Mouse (Mus musculus) CH12.LX (cell line): ENCODE measurements around the gene Slc25a45. TPM values are rescaled to one million over a fixed set of nuclear protein-coding genes. Genes with fewer than 3 reads are reported as not detected.

Source experiments
- DNase-seq: peaks from one replicate; pipeline ENCODE4 v3.0.0-alpha.2; 2013; ENCODE audit errors: extremely low read depth
- H3K27ac ChIP-seq: 2 replicates; pipeline ENCODE4 v1.5.1; 2012; ENCODE audit warnings: low read depth, mild to moderate bottlenecking, control low read depth, moderate library complexity; ENCODE audit not compliant: insufficient read depth
- H3K27me3 ChIP-seq: replicated peaks from 2 replicates; pipeline ENCODE3; 2012; ENCODE audit warnings: inconsistent platforms
- H3K36me3 ChIP-seq, 2 experiments: replicated peaks in 1 of 2; 2 replicates each; pipeline versions ENCODE3 to v1.6.1; 2012; ENCODE audit warnings: inconsistent platforms in 1 of 2, low read length in 1 of 2, mild to moderate bottlenecking in 1 of 2, mixed read lengths in 1 of 2, moderate library complexity in 1 of 2; ENCODE audit not compliant: control insufficient read depth in 1 of 2, insufficient read depth in 1 of 2
- H3K4me1 ChIP-seq, 2 experiments: 2 replicates each; pipeline ENCODE4 v1.6.1; 2012; ENCODE audit warnings: inconsistent platforms in 1 of 2, moderate library complexity in 1 of 2; ENCODE audit not compliant: insufficient read depth in 2 of 2, control insufficient read depth in 1 of 2
- H3K4me2 ChIP-seq: 2 replicates; pipeline ENCODE4 v1.6.1; 2012; ENCODE audit warnings: low read depth, mild to moderate bottlenecking, control low read depth; ENCODE audit not compliant: poor library complexity, insufficient read depth, severe bottlenecking
- H3K4me3 ChIP-seq, 3 experiments: fragments of 150-350 bp in 1 of 3; sonication (generic) in 1 of 3; replicated peaks in 1 of 3; 2 replicates each; pipeline versions ENCODE3 to v1.5.1; 2011 to 2012; ENCODE audit warnings: low read depth in 2 of 3, low read length in 2 of 3, mild to moderate bottlenecking in 2 of 3, moderate library complexity in 2 of 3, control low read depth in 1 of 3, improper control_type of control experiment in 1 of 3, inconsistent platforms in 1 of 3, mixed read lengths in 1 of 3; ENCODE audit not compliant: poor library complexity in 1 of 3
- H3K79me2 ChIP-seq: replicated peaks from 2 replicates; pipeline ENCODE4 v1.6.1; 2012; ENCODE audit warnings: mild to moderate bottlenecking, moderate library complexity; ENCODE audit not compliant: control insufficient read depth, poor library complexity, insufficient read depth, severe bottlenecking; ENCODE audit errors: extremely low read depth
- H3K9ac ChIP-seq: 2 replicates; pipeline ENCODE4 v1.6.1; 2012; ENCODE audit warnings: low read depth, mild to moderate bottlenecking, control low read depth, moderate library complexity; ENCODE audit not compliant: insufficient read depth
- H3K9me3 ChIP-seq: replicated peaks from 2 replicates; pipeline ENCODE3; 2012; ENCODE audit warnings: low read length, inconsistent platforms, mixed read lengths
- CHD1 ChIP-seq: IDR thresholded peaks from 2 replicates; pipeline ENCODE4 v1.6.1; 2012; ENCODE audit warnings: low read depth, low read length, improper control_type of control experiment, inconsistent platforms
- E2F4 ChIP-seq: IDR thresholded peaks from 2 replicates; pipeline ENCODE4 v1.6.1; 2011; ENCODE audit warnings: low read depth, low read length, improper control_type of control experiment; ENCODE audit not compliant: insufficient replicate concordance
- ELF1 ChIP-seq: IDR thresholded peaks from 2 replicates; pipeline ENCODE4 v1.6.1; 2014; ENCODE audit warnings: low read depth, mild to moderate bottlenecking, inconsistent platforms, low read length, improper control_type of control experiment
- EP300 ChIP-seq: IDR thresholded peaks from 2 replicates; pipeline ENCODE4 v1.6.1; 2011; ENCODE audit warnings: low read length, improper control_type of control experiment
- ETS1 ChIP-seq: conservative IDR thresholded peaks from 2 replicates; pipeline ENCODE4 v1.6.1; 2012; ENCODE audit warnings: low read depth, mild to moderate bottlenecking, inconsistent platforms, low read length, improper control_type of control experiment, moderate library complexity
- GABPA ChIP-seq: IDR thresholded peaks from 2 replicates; pipeline ENCODE4 v1.6.1; 2012; ENCODE audit warnings: low read depth, low read length, improper control_type of control experiment, inconsistent platforms; ENCODE audit not compliant: insufficient replicate concordance
- KAT2A ChIP-seq: IDR thresholded peaks from 2 replicates; pipeline ENCODE4 v1.6.1; 2012; ENCODE audit warnings: low read length, improper control_type of control experiment, inconsistent platforms; ENCODE audit not compliant: insufficient replicate concordance
- MAX ChIP-seq: IDR thresholded peaks from 2 replicates; pipeline ENCODE4 v1.6.1; 2011; ENCODE audit warnings: low read length, improper control_type of control experiment
- MXI1 ChIP-seq: IDR thresholded peaks from 2 replicates; pipeline ENCODE4 v1.6.1; 2011; ENCODE audit warnings: mild to moderate bottlenecking, low read depth, low read length, improper control_type of control experiment
- MYC ChIP-seq: IDR thresholded peaks from 2 replicates; pipeline ENCODE4 v1.6.1; 2011; ENCODE audit warnings: low read depth, mild to moderate bottlenecking, improper control_type of control experiment, low read length
- POLR2A ChIP-seq: IDR thresholded peaks from 2 replicates; pipeline ENCODE4 v1.6.1; 2011; ENCODE audit warnings: low read depth, mild to moderate bottlenecking, improper control_type of control experiment, low read length
- POLR2AphosphoS2 ChIP-seq: IDR thresholded peaks from 2 replicates; pipeline ENCODE4 v1.6.1; 2011; ENCODE audit warnings: low read depth, low read length, improper control_type of control experiment
- SIN3A ChIP-seq: IDR thresholded peaks from 2 replicates; pipeline ENCODE4 v1.6.1; 2012; ENCODE audit warnings: low read length, improper control_type of control experiment, inconsistent platforms
- TBP ChIP-seq: conservative IDR thresholded peaks from 2 replicates; pipeline ENCODE4 v1.6.1; 2011; ENCODE audit warnings: low read depth, low read length, improper control_type of control experiment
- ZKSCAN1 ChIP-seq: IDR thresholded peaks from 2 replicates; pipeline ENCODE4 v1.6.1; 2012; ENCODE audit warnings: low read depth, inconsistent platforms, low read length, improper control_type of control experiment, borderline replicate concordance
- ZNF384 ChIP-seq: IDR thresholded peaks from 2 replicates; pipeline ENCODE4 v1.6.1; 2012; ENCODE audit warnings: low read depth, low read length, improper control_type of control experiment, inconsistent platforms
- dilution Hi-C: fragments of 300-500 bp; cut with MboI; formaldehyde crosslinking; loops from 2 replicates; pipeline ENCODE4 v1.14.3; 2020; ENCODE audit warnings: low sequenced_read_pairs; ENCODE audit not compliant: extremely low pct_unique_long_range_greater_than_20kb, extremely low pct_ligation_motif_present
- in situ Hi-C: fragments of 300-500 bp; cut with MboI; formaldehyde crosslinking; loops from 3 replicates; pipeline ENCODE4 v1.14.3; 2019; ENCODE audit warnings: low sequenced_read_pairs, low pct_ligation_motif_present, low pct_unique_long_range_greater_than_20kb, mixed read lengths
- polyA plus RNA-seq: library from polyadenylated mRNA; unstranded; fragments of >175 nt; gene quantifications from 2 replicates; pipeline ENCODE4 v1.2.1, GENCODE M21; 2012; ENCODE audit warnings: low read depth; ENCODE audit not compliant: insufficient read length
- total RNA-seq, 2 experiments: library from RNA; depleted of rRNA; stranded (reverse); fragments of 300-350 nt in 1 of 2; fragments of >200 nt in 1 of 2; gene quantifications; 2 replicates each; pipeline ENCODE4 v1.2.3; 2012 to 2014

The Slc25a45 gene
- total and polyA plus RNA-seq, 3 experiments, result 22.7 to 33.0 (median 23.1) TPM

DNA sequence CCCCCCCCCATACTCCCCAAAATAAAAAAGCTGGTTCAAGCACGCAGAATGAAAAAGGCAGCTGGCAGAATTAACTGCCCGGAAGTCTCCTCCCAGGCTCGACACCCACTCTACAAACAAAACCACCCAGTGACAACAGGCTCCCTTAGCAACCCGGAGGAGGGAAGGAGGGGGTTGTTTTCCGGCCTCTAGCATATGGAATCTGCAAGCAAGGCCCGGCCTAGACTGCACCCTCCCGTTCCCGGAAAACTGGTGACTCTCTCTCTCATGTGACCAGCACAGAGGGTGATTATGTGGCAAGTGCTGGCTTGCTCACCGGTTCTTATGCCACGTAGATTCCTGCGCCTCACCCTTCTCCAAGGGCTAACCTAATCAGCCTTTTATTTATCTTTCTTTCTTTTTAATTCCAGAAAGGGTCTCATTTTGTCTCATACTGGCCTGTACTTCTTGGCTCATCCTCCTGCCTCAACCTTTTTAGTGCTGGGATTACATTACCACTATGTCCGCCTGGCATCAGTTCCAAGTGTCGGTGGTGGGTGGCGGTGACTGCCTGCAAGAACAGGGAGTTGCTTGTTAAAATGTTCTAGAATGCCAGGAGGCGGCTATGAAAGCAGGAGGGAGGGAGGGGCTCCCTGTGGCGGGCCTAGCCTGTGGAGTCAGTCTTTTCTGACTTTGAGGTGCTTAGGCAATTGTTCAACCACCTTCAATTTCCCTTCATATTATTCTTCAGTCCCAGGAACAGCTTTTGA lies 30.9 kb upstream of the Slc25a45 start (continued):
- TF ChIP-seq GABPA (no peak), ELF1 (peak; percentile 76), CHD1 (peak; percentile 98), MAX (no peak; the same call in 1 of the 2 replicates), EP300 (peak; percentile 57), POLR2AphosphoS2 (no peak), ETS1 (peak; percentile 89), KAT2A (no peak), E2F4 (no peak), MYC (peak; percentile 66; the same call in 1 of the 2 replicates), POLR2A (peak; percentile 55; the same call in 1 of the 2 replicates)
- TF ChIP-seq, all 38 proteins: peak for 20

DNA sequence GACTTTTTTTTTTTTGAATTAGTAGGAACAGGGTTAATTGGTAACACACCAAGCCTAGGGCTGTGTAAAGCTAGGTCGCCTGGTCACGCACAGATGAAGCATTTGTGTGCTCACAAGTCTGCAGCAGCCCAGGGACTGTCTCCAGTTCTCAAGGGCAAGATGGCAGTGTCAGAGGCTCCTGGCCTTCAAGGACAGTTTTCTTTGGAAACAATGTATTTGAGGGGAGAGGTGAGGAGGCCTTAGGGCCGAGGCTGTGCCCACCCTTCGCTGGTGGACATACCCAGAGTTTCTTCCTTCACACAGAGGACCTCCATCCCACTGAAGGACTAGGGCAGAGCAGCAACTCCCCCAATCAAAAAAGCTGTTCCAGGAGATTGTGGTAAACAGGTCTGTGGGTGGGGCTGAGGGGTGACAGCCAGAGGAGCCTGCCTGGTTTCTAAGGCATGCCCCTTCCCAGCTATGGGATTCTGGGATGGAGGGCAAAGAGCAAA lies 30.3 kb upstream of the Slc25a45 start:
- dilution Hi-C loops, result no loop called here
- peak overlapping the region in 2 of 3 experiments; percentile 35 to 59 for H3K4me3 ChIP-seq

More for the DNA sequence above, 30.3 kb upstream of the Slc25a45 start:
- in situ Hi-C loops, result loop anchor here (5.0 kb wide), 1 partner anchor 55 kb away; no protein-coding TSS in a partner anchor
- Histone ChIP-seq H3K4me2 (peak overlapping the region; percentile 59), H3K4me1 (peaks cover 2 to 40% of the 10 kb centered on the region in 2 experiments; a peak in 3 of 4 replicates), H3K9ac (peak overlapping the region; percentile 89), H3K36me3 (peaks cover 20 to 28% of the 10 kb centered on the region in 2 experiments), H3K9me3 (no peaks in the 10 kb centered on the region), H3K79me2 (peaks cover 32% of the 10 kb centered on the region), H3K27me3 (no peaks in the 10 kb centered on the region), H3K27ac (peak overlapping the region; percentile 96)
- TF ChIP-seq ZNF384, result no peak
- no peak for TF ChIP-seq GABPA
- TF ChIP-seq CHD1, result peak; percentile 39; the same call in 1 of the 2 replicates
- no peak for TF ChIP-seq MXI1
- TF ChIP-seq SIN3A, result 0 out of 2 replicates have a peak, but pooled peaks have one; percentile 11
- TF ChIP-seq ZKSCAN1, result no peak
- TF ChIP-seq TBP, result no peak
- no peak for TF ChIP-seq ETS1
- DNase-seq, result peak; percentile 26
